Mouse (Mus musculus) layer of hippocampus, postnatal 10 days (tissue): Measurements from ENCODE around the gene Rai1. TPM values are rescaled to one million over a fixed set of nuclear protein-coding genes. Genes with fewer than 3 reads are reported as not detected.

ENCODE experiments used
- DNase-seq, 2 experiments: peaks; one replicate each; pipeline ENCODE4 v3.0.0; 2021; ENCODE audit warnings: low spot score in 2 of 2
- microRNA-seq, 2 experiments: library from miRNA; unstranded; fragments of <30 nt; microRNA quantifications; one replicate each; pipeline ENCODE4 v1.2.0; 2021
- total RNA-seq, 2 experiments: library from RNA; stranded (reverse); gene quantifications; 2 replicates each; pipeline ENCODE4 v1.2.3; 2021

The Rai1 gene
- total RNA-seq, 2 experiments from 2014 or later = 70.7 to 83.2 TPM

GRCm38 (mm10) chr11:60247753-60248550, 143.1 kb downstream of the Rai1 start:
- no peak for DNase-seq

Small RNA genes within 50 kb of the gene (microRNA-seq; reads per million reads assigned to microRNA genes)
- gene Mir6921 = 0 to 0.59 reads per million in 2 experiments
- 0.22 to 0.39 reads per million in 2 experiments for gene Mir6922

Other genes with a start within 250 kb of the Rai1 start
- 10 to 100 TPM; 25.0 to 28.3 TPM for gene Med9, start 156.8 kb upstream of the Rai1 start, total RNA-seq
- gene Rasd1, start 140.1 kb upstream of the Rai1 start, total RNA-seq = 10 to 100 TPM; 12.2 to 14.2 TPM
- 1 to 10 TPM; 6.5 to 7.1 TPM for gene Pemt, start 58.5 kb upstream of the Rai1 start, total RNA-seq
- gene Srebf1, start 117.6 kb downstream of the Rai1 start, total RNA-seq = 10 to 100 TPM; 46.8 to 52.8 TPM
- gene Tom1l2, start 247.9 kb downstream of the Rai1 start, total RNA-seq = 100 to 1,000 TPM; 112 to 114 TPM
- 1 to 10 TPM; 6.5 to 7.2 TPM for gene Drc3, start 248.3 kb downstream of the Rai1 start, total RNA-seq